Mouse (Mus musculus): ENCODE data around the gene Trank1. TPM values are rescaled to one million over a fixed set of nuclear protein-coding genes. Genes with fewer than 3 reads are reported as not detected.

Trank1 gene
- total RNA-seq, 1 experiment = 0.76 TPM

DNA sequence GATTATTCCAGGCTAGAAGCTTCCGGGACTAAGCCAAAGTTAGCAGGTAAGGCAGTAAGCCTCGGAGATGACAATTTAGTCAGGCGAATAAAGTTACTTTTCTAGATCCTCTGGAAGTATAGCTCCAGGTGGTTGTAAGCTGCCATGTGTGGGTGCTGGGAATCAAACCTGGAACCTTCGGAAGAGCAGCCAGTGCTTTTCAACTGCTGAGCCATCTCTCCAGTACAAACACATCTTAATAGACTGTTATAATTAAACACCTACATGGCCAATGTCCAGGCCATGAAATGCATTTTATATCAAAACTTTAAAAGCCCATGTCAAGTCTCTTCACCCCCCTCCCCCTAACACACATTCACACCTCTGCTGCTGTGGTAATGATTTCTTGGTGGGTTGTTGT, 23.6 kb upstream of the Trank1 start:
- DNase-seq (ENCODE audit: low read depth, low spot score) = no peak
- no peak overlapping the region for H3K27ac ChIP-seq (ENCODE audit: insufficient read depth, low read depth, low read length, poor library complexity, severe bottlenecking)
- H3K36me3 ChIP-seq (ENCODE audit: control insufficient read depth, insufficient read depth, low read length, poor library complexity, severe bottlenecking) = no peaks in the 10 kb centered on the region
- H3K4me3 ChIP-seq (ENCODE audit: insufficient read depth in 1 of 2, low read depth in 1 of 2, low read length in 2 of 2, poor library complexity in 1 of 2, severe bottlenecking in 1 of 2) = no peak overlapping the region
- in situ Hi-C loops (cut with MboI; ENCODE audit: low sequenced_read_pairs in 2 of 2, unreplicated experiment in 2 of 2) = no loop called here
- no peak for TF ChIP-seq ZC3H11A (IDR thresholded peaks at IDR 0.05; ENCODE audit: borderline replicate concordance, low read depth, low read length)
- no peak for TF ChIP-seq HCFC1 (IDR thresholded peaks at IDR 0.05; ENCODE audit: borderline replicate concordance, insufficient read depth, low read length)
- no peak for TF ChIP-seq MAFK (IDR thresholded peaks at IDR 0.05; ENCODE audit: insufficient read depth, low read depth, low read length)
- no peak for TF ChIP-seq CHD2 (IDR thresholded peaks at IDR 0.05; ENCODE audit: low read depth, low read length)
- no peak for TF ChIP-seq ZNF384 (IDR thresholded peaks at IDR 0.05; ENCODE audit: low read depth, low read length)
- H3K9ac ChIP-seq (ENCODE audit: insufficient read depth, low read depth, low read length, poor library complexity, severe bottlenecking) = no peak overlapping the region
- H3K4me1 ChIP-seq (ENCODE audit: control insufficient read depth in 2 of 2, insufficient read depth in 2 of 2, low read length in 2 of 2, poor library complexity in 1 of 2) = peaks cover 5 to 13% of the 10 kb centered on the region in 2 experiments; a peak in 2 of 4 replicates
- no peaks in the 10 kb centered on the region for H3K9me3 ChIP-seq (ENCODE audit: control insufficient read depth, insufficient read depth, low read depth, low read length)

DNA sequence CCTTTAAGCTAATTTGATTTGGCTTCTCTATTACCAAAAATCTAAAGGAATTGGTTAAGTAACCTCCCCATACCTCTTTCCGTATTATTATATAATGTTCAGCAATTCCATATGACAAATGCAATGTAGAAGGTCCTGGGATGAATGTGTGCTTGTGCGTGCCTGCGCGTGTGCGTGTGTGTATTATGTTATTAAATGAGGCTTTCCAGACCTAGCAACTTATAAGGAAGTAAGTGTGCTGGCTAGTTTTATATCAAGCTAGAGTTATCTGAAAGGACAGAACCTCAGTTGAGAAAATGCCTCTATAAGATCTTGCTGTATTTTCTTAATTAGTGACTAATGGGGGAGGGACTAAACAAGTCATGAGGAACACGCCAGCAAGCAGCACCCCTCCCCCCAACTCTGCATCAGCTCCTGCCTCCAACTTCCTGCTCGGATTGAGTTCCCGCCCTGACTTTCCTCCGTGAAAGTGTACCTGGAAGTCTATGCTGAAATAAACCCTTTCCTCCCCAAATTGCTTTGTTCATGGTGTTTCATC, 22.2 kb upstream of the Trank1 start:
- H3K27ac ChIP-seq (ENCODE audit: insufficient read depth, low read depth, low read length, poor library complexity, severe bottlenecking) = no peak overlapping the region; the same call in 1 of the 2 replicates
- H3K36me3 ChIP-seq (ENCODE audit: control insufficient read depth, insufficient read depth, low read length, poor library complexity, severe bottlenecking) = no peaks in the 10 kb centered on the region
- H3K9me3 ChIP-seq (ENCODE audit: control insufficient read depth, insufficient read depth, low read depth, low read length) = no peaks in the 10 kb centered on the region
- TF ChIP-seq ZNF384 (IDR thresholded peaks at IDR 0.05; ENCODE audit: low read depth, low read length) (no peak), ZC3H11A (IDR thresholded peaks at IDR 0.05; ENCODE audit: borderline replicate concordance, low read depth, low read length) (no peak), HCFC1 (IDR thresholded peaks at IDR 0.05; ENCODE audit: borderline replicate concordance, insufficient read depth, low read length) (no peak), MAFK (IDR thresholded peaks at IDR 0.05; ENCODE audit: insufficient read depth, low read depth, low read length) (no peak)
- no peak overlapping the region; the same call in 1 of the 2 replicates for H3K9ac ChIP-seq (ENCODE audit: insufficient read depth, low read depth, low read length, poor library complexity, severe bottlenecking)
- in situ Hi-C loops (cut with MboI; ENCODE audit: low sequenced_read_pairs in 2 of 2, unreplicated experiment in 2 of 2) = no loop called here
- H3K4me1 ChIP-seq (ENCODE audit: control insufficient read depth in 2 of 2, insufficient read depth in 2 of 2, low read length in 2 of 2, poor library complexity in 1 of 2) = peaks cover 5 to 13% of the 10 kb centered on the region in 2 experiments; a peak in 2 of 4 replicates
- H3K4me3 ChIP-seq (ENCODE audit: insufficient read depth in 1 of 2, low read depth in 1 of 2, low read length in 2 of 2, poor library complexity in 1 of 2, severe bottlenecking in 1 of 2) = no peak overlapping the region
- peak; percentile 61 for DNase-seq (ENCODE audit: low read depth, low spot score)

DNA sequence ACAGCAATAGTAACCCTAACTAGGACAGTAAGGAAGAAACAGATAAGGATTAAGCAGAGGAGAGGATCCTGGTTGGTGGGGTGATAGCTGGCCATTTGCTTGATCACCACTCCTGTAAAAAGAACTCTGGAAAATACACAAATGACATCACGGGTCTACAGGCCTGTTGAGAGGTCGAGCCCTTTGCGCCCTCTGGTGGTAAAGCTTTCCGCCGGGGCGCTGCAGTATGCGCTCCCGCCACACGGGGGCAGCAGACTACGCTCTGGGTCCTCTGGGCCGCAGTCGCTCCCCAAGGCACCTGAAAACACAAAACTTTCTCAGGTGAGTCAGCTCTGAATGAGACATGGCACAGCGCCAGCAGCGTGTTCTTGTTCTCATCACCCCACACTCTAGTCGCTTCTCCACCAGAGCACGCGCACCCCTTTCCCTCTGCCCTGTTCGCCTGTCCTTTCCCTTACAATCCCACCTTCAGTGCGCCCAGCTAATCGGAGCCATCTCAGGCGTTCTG, 21.7 kb upstream of the Trank1 start:
- TF ChIP-seq ZC3H11A (IDR thresholded peaks at IDR 0.05; ENCODE audit: borderline replicate concordance, low read depth, low read length) (peak; percentile 37; the same call in 1 of the 2 replicates), MAFK (IDR thresholded peaks at IDR 0.05; ENCODE audit: insufficient read depth, low read depth, low read length) (no peak)
- in situ Hi-C loops (cut with MboI; ENCODE audit: low sequenced_read_pairs in 2 of 2, unreplicated experiment in 2 of 2) = no loop called here
- H3K9ac ChIP-seq (ENCODE audit: insufficient read depth, low read depth, low read length, poor library complexity, severe bottlenecking) = peak overlapping the region; percentile 62; the same call in 1 of the 2 replicates
- no peak overlapping the region for H3K27ac ChIP-seq (ENCODE audit: insufficient read depth, low read depth, low read length, poor library complexity, severe bottlenecking)
- no peaks in the 10 kb centered on the region for H3K9me3 ChIP-seq (ENCODE audit: control insufficient read depth, insufficient read depth, low read depth, low read length)
- no peaks in the 10 kb centered on the region for H3K36me3 ChIP-seq (ENCODE audit: control insufficient read depth, insufficient read depth, low read length, poor library complexity, severe bottlenecking)
- peak overlapping the region in 1 of 2 experiments; percentile 15; a peak in 1 of 4 replicates for H3K4me3 ChIP-seq (ENCODE audit: insufficient read depth in 1 of 2, low read depth in 1 of 2, low read length in 2 of 2, poor library complexity in 1 of 2, severe bottlenecking in 1 of 2)
- DNase-seq (ENCODE audit: low read depth, low spot score) = peak; percentile 70
- H3K4me1 ChIP-seq (ENCODE audit: control insufficient read depth in 2 of 2, insufficient read depth in 2 of 2, low read length in 2 of 2, poor library complexity in 1 of 2) = peaks cover 5 to 11% of the 10 kb centered on the region in 2 experiments; a peak in 2 of 4 replicates

DNA sequence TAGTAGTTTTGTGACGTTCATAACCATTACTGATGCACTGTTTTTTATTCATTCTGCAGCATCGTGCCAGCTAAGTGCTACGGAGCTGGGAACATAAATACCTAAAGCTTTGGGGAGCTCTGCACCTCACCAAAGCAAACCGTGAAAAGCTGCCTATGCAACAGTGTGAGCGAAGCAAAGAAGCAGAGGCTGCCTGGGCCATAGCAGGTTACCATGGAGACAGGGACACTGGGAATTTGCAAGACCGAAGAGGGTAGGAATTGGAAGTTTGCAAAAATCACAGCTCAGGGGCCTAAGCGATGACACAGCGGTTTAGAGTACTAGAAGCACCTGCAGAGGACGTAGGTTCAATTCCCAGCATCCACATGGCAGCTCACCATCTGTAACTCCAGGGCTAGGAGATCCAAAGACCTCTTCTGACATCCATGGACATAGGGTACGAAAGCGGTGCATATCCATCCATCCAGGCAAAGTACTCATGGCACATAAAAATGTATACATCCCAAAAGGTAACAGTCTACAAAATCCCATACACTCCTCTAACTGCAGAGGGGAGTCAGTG, 20.9 kb upstream of the Trank1 start:
- in situ Hi-C loops (cut with MboI; ENCODE audit: low sequenced_read_pairs in 2 of 2, unreplicated experiment in 2 of 2) = no loop called here
- TF ChIP-seq HCFC1 (IDR thresholded peaks at IDR 0.05; ENCODE audit: borderline replicate concordance, insufficient read depth, low read length) (no peak), ZC3H11A (IDR thresholded peaks at IDR 0.05; ENCODE audit: borderline replicate concordance, low read depth, low read length) (no peak)
- Histone ChIP-seq H3K27ac (ENCODE audit: insufficient read depth, low read depth, low read length, poor library complexity, severe bottlenecking) (no peak overlapping the region), H3K9ac (ENCODE audit: insufficient read depth, low read depth, low read length, poor library complexity, severe bottlenecking) (no peak overlapping the region), H3K4me1 (ENCODE audit: control insufficient read depth in 2 of 2, insufficient read depth in 2 of 2, low read length in 2 of 2, poor library complexity in 1 of 2) (peaks cover 5 to 13% of the 10 kb centered on the region in 2 experiments; a peak in 2 of 4 replicates), H3K4me3 (ENCODE audit: insufficient read depth in 1 of 2, low read depth in 1 of 2, low read length in 2 of 2, poor library complexity in 1 of 2, severe bottlenecking in 1 of 2) (no peak overlapping the region), H3K36me3 (ENCODE audit: control insufficient read depth, insufficient read depth, low read length, poor library complexity, severe bottlenecking) (no peaks in the 10 kb centered on the region), H3K9me3 (ENCODE audit: control insufficient read depth, insufficient read depth, low read depth, low read length) (no peaks in the 10 kb centered on the region)
- no peak for DNase-seq (ENCODE audit: low read depth, low spot score)

Data from ES-E14 (cell line).